Mouse (Mus musculus) lung, embryonic 14.5 days (tissue): ENCODE measurements at regions not wholly inside any gene's neighbourhood (a gene's known extent, or its start where the extent isn't known, plus 50 kb on each side); places are given as distances from the start of the nearest gene placed in this dataset.
A peak's percentile ranks its signal among the peaks of the same experiment; 100 is the strongest.

Experiments
- ATAC-seq: fragments of 200-750 bp; cut with Nextera tagmentation; 2 replicates; pipeline ENCODE4 v1.8.0; 2017; ENCODE audit warnings: mild to moderate bottlenecking, moderate TSS enrichment, moderate library complexity; ENCODE audit not compliant: insufficient read depth
- DNase-seq: peaks from one replicate; pipeline ENCODE4 v3.0.0-alpha.2; 2015
- H3K27ac ChIP-seq: fragments of 300-500 bp; sonication (generic); 2 replicates; pipeline ENCODE4 v1.5.1; 2014; ENCODE audit warnings: low read depth, mild to moderate bottlenecking, moderate library complexity
- H3K27me3 ChIP-seq: fragments of 300-500 bp; sonication (generic); 2 replicates; pipeline ENCODE4 v1.6.1; 2014; ENCODE audit warnings: low read length, control low read depth; ENCODE audit not compliant: insufficient read depth
- H3K36me3 ChIP-seq: fragments of 300-500 bp; sonication (generic); 2 replicates; pipeline ENCODE4 v1.6.1; 2014; ENCODE audit warnings: control low read depth; ENCODE audit not compliant: insufficient read depth
- H3K4me1 ChIP-seq: fragments of 300-500 bp; sonication (generic); 2 replicates; pipeline ENCODE4 v1.6.1; 2014; ENCODE audit warnings: antibody characterized with exemption, control low read depth; ENCODE audit not compliant: insufficient read depth
- H3K4me2 ChIP-seq: fragments of 300-500 bp; sonication (generic); 2 replicates; pipeline ENCODE4 v1.6.1; 2014; ENCODE audit warnings: mild to moderate bottlenecking
- H3K4me3 ChIP-seq: fragments of 300-500 bp; sonication (generic); 2 replicates; pipeline ENCODE4 v1.5.1; 2014; ENCODE audit warnings: low read depth, low read length
- H3K9ac ChIP-seq: fragments of 300-500 bp; sonication (generic); 2 replicates; pipeline ENCODE4 v1.6.1; 2014
- H3K9me3 ChIP-seq: fragments of 300-500 bp; sonication (generic); 2 replicates; pipeline ENCODE4 v1.6.1; 2016; ENCODE audit warnings: low read depth, low read length, control low read depth
- CTCF ChIP-seq: IDR thresholded peaks from 2 replicates; pipeline ENCODE4 v1.5.1; 2016; ENCODE audit warnings: antibody characterized with exemption, low read depth
- WGBS: fragments of 180-500 bp; shearing (Covaris S2); extraction: QIAGEN DNeasy Blood & Tissue Kit; methylation state at CpG from one replicate; pipeline ENCODE4 v1.1.7; 2014; 5-methylcytosine and 5-hydroxymethylcytosine counted together

GRCm38 (mm10) chr14:93972858-93973257 is 82.4 kb upstream of the Pcdh9 start:
- no peak for TF ChIP-seq CTCF
- ATAC-seq (no peak; the same call in 1 of the 2 replicates), DNase-seq (no peak)
- Histone ChIP-seq H3K27me3 (no peaks in the 10 kb centered on the region), H3K4me3 (no peak overlapping the region), H3K9ac (no peak overlapping the region), H3K36me3 (no peaks in the 10 kb centered on the region), H3K9me3 (no peaks in the 10 kb centered on the region), H3K4me1 (no peaks in the 10 kb centered on the region), H3K27ac (no peak overlapping the region), H3K4me2 (no peak overlapping the region)
- 68% methylated on average over 4 of the region's 4 CpGs for WGBS

- H3K4me2 ChIP-seq: no peak overlapping the region
- H3K4me3 ChIP-seq: no peak overlapping the region
- peak; percentile 75 for ATAC-seq
- no peak for TF ChIP-seq CTCF
- H3K9me3 ChIP-seq: no peaks in the 10 kb centered on the region
- no peak overlapping the region for H3K27ac ChIP-seq
- no peaks in the 10 kb centered on the region for H3K27me3 ChIP-seq
- 36% methylated on average over 3 of the region's 3 CpGs for WGBS
- peak; percentile 74 for DNase-seq
- no peaks in the 10 kb centered on the region for H3K4me1 ChIP-seq
- H3K9ac ChIP-seq: no peak overlapping the region
- no peaks in the 10 kb centered on the region for H3K36me3 ChIP-seq
These were observed 81.8 kb upstream of the Pcdh9 start for GRCm38 (mm10) chr14:93972174-93972837.

GRCm38 (mm10) chr14:93966933-93967332 is 76.5 kb upstream of the Pcdh9 start:
- H3K9me3 ChIP-seq: no peaks in the 10 kb centered on the region
- no peak overlapping the region for H3K9ac ChIP-seq
- ATAC-seq (no peak), DNase-seq (no peak)
- no peaks in the 10 kb centered on the region for H3K4me1 ChIP-seq
- no peaks in the 10 kb centered on the region for H3K36me3 ChIP-seq
- H3K4me3 ChIP-seq: no peak overlapping the region
- TF ChIP-seq CTCF: no peak
- no peak overlapping the region for H3K27ac ChIP-seq
- no peaks in the 10 kb centered on the region for H3K27me3 ChIP-seq
- no peak overlapping the region for H3K4me2 ChIP-seq
- WGBS: 40% methylated on average over 2 of the region's 2 CpGs

GRCm38 (mm10) chr14:93962677-93963049 is 72.2 kb upstream of the Pcdh9 start:
- no peak for DNase-seq
- Histone ChIP-seq H3K36me3 (no peaks in the 10 kb centered on the region), H3K9ac (no peak overlapping the region), H3K27me3 (no peaks in the 10 kb centered on the region), H3K9me3 (no peaks in the 10 kb centered on the region), H3K27ac (no peak overlapping the region), H3K4me3 (no peak overlapping the region), H3K4me2 (no peak overlapping the region), H3K4me1 (no peaks in the 10 kb centered on the region)
- 45% methylated on average over 2 of the region's 2 CpGs for WGBS
- ATAC-seq: no peak
- TF ChIP-seq CTCF: no peak

GRCm38 (mm10) chr14:93961963-93962676 is 71.6 kb upstream of the Pcdh9 start:
- no peak for TF ChIP-seq CTCF
- no peak overlapping the region for H3K27ac ChIP-seq
- no peak overlapping the region for H3K4me2 ChIP-seq
- no peaks in the 10 kb centered on the region for H3K9me3 ChIP-seq
- no peaks in the 10 kb centered on the region for H3K27me3 ChIP-seq
- no peaks in the 10 kb centered on the region for H3K4me1 ChIP-seq
- H3K36me3 ChIP-seq: no peaks in the 10 kb centered on the region
- no peak overlapping the region for H3K9ac ChIP-seq
- no peak for ATAC-seq
- H3K4me3 ChIP-seq: no peak overlapping the region
- DNase-seq: no peak
